Mouse (Mus musculus): ENCODE data around the gene Tnfsf11.
A peak's percentile ranks its signal among the peaks of the same experiment; 100 is the strongest.

The Tnfsf11 gene

GRCm38 (mm10) chr14:78307286-78308237 lies at the start of gene Tnfsf11:
Gene Tnfsf11 (minus strand): TSS chr14:78308043.
- peak; percentile 69 for DNase-seq (ENCODE audit: low read depth, low spot score)

GRCm38 (mm10) chr14:78356764-78357163 lies 48.9 kb upstream of the Tnfsf11 start:
- peak; percentile 42 for DNase-seq (ENCODE audit: low read depth, low spot score)

GRCm38 (mm10) chr14:78355381-78355780 lies 47.5 kb upstream of the Tnfsf11 start:
- no peak for DNase-seq (ENCODE audit: low read depth, low spot score)

GRCm38 (mm10) chr14:78352865-78353264 lies 45.0 kb upstream of the Tnfsf11 start:
- peak; percentile 29 for DNase-seq (ENCODE audit: low read depth, low spot score)

GRCm38 (mm10) chr14:78351544-78351943 lies 43.7 kb upstream of the Tnfsf11 start:
- DNase-seq (ENCODE audit: low read depth, low spot score), result peak; percentile 42

GRCm38 (mm10) chr14:78347715-78348114 lies 39.9 kb upstream of the Tnfsf11 start:
- no peak for DNase-seq (ENCODE audit: low read depth, low spot score)

- DNase-seq (ENCODE audit: low read depth, low spot score), result no peak
Observed at GRCm38 (mm10) chr14:78343007-78343406, 35.2 kb upstream of the Tnfsf11 start.

- DNase-seq (ENCODE audit: low read depth, low spot score), result no peak
Observed at GRCm38 (mm10) chr14:78342146-78342545, 34.3 kb upstream of the Tnfsf11 start.

GRCm38 (mm10) chr14:78333341-78333740 lies 25.5 kb upstream of the Tnfsf11 start:
- no peak for DNase-seq (ENCODE audit: low read depth, low spot score)

GRCm38 (mm10) chr14:78331368-78331767 lies 23.5 kb upstream of the Tnfsf11 start:
- no peak for DNase-seq (ENCODE audit: low read depth, low spot score)

GRCm38 (mm10) chr14:78330576-78331300 lies 22.9 kb upstream of the Tnfsf11 start:
- DNase-seq (ENCODE audit: low read depth, low spot score), result no peak

- DNase-seq (ENCODE audit: low read depth, low spot score), result peak; percentile 19
Observed at GRCm38 (mm10) chr14:78329765-78330451, 22.1 kb upstream of the Tnfsf11 start.

GRCm38 (mm10) chr14:78323356-78323755 lies 15.5 kb upstream of the Tnfsf11 start:
- no peak for DNase-seq (ENCODE audit: low read depth, low spot score)

GRCm38 (mm10) chr14:78322916-78323315 lies 15.1 kb upstream of the Tnfsf11 start:
- peak; percentile 14 for DNase-seq (ENCODE audit: low read depth, low spot score)

- DNase-seq (ENCODE audit: low read depth, low spot score), result no peak
Observed at GRCm38 (mm10) chr14:78320248-78320647, 12.4 kb upstream of the Tnfsf11 start.

GRCm38 (mm10) chr14:78319580-78319979 lies 11.7 kb upstream of the Tnfsf11 start:
- peak; percentile 25 for DNase-seq (ENCODE audit: low read depth, low spot score)

GRCm38 (mm10) chr14:78319000-78319399 lies 11.2 kb upstream of the Tnfsf11 start:
- no peak for DNase-seq (ENCODE audit: low read depth, low spot score)

- no peak for DNase-seq (ENCODE audit: low read depth, low spot score)
Observed at GRCm38 (mm10) chr14:78317623-78318022, 9.8 kb upstream of the Tnfsf11 start.

- no peak for DNase-seq (ENCODE audit: low read depth, low spot score)
Observed at GRCm38 (mm10) chr14:78300914-78301313, 6.9 kb downstream of the Tnfsf11 start.

- DNase-seq (ENCODE audit: low read depth, low spot score), result peak; percentile 45
Observed at GRCm38 (mm10) chr14:78292687-78293086, 15.2 kb downstream of the Tnfsf11 start.

- DNase-seq (ENCODE audit: low read depth, low spot score), result no peak
Observed at GRCm38 (mm10) chr14:78289912-78290523, 17.8 kb downstream of the Tnfsf11 start.

All from CD4-positive, CD25-positive, alpha-beta regulatory T cell, adult 2 months (primary cell).